Mouse (Mus musculus) adrenal gland, adult 8-10 months (tissue): ENCODE data around the gene Hpca. TPM values are rescaled to one million over a fixed set of nuclear protein-coding genes. Genes with fewer than 3 reads are reported as not detected.

ENCODE experiments used
- total RNA-seq, 4 experiments: library from RNA; stranded (reverse); gene quantifications; 2 replicates each; pipeline ENCODE4 v1.2.4; 2022

Gene Hpca
- total RNA-seq, 4 experiments from 2014 or later: 2.1 to 4.9 (median 3.6) TPM

Other genes with a start within 250 kb of the Hpca start
- 10 to 100 TPM in 3 of 4 experiments, 1 to 10 TPM in 1; 9.0 to 14.6 (median 11.1) TPM for gene Trim62, start 238.5 kb downstream of the Hpca start, total RNA-seq
- gene Azin2, start 159.6 kb downstream of the Hpca start, total RNA-seq: 100 to 1,000 TPM in 1 of 4 experiments, 10 to 100 TPM in 3; 46.0 to 102 (median 75.5) TPM
- gene Ak2, start 130.1 kb downstream of the Hpca start, total RNA-seq: 10 to 100 TPM; 70.8 to 97.5 (median 88.9) TPM
- gene Rnf19b, start 63.8 kb downstream of the Hpca start, total RNA-seq: 10 to 100 TPM; 26.0 to 29.3 (median 28.3) TPM
- gene Tmem54, start 16.5 kb downstream of the Hpca start, total RNA-seq: not detected
- 1 to 10 TPM; 3.7 to 6.3 (median 4.7) TPM for gene Fndc5, start 15.0 kb upstream of the Hpca start, total RNA-seq
- 10 to 100 TPM; 21.7 to 31.7 (median 25.4) TPM for gene S100pbp, start 67.7 kb upstream of the Hpca start, total RNA-seq
- 100 to 1,000 TPM in 1 of 4 experiments, 10 to 100 TPM in 3; 83.3 to 108 (median 89.0) TPM for gene Yars, start 67.7 kb upstream of the Hpca start, total RNA-seq
- 10 to 100 TPM; 23.9 to 44.8 (median 34.4) TPM for gene C77080, start 139.4 kb upstream of the Hpca start, total RNA-seq
- 1 to 10 TPM in 3 of 4 experiments, under 1 TPM in 1; 0.73 to 2.5 (median 1.1) TPM for gene Sync, start 165.6 kb upstream of the Hpca start, total RNA-seq
- 100 to 1,000 TPM; 122 to 167 (median 155) TPM for gene Rbbp4, start 213.3 kb upstream of the Hpca start, total RNA-seq
- gene Zbtb8os, start 213.7 kb upstream of the Hpca start, total RNA-seq: 10 to 100 TPM; 50.9 to 62.1 (median 56.6) TPM